Mouse (Mus musculus) bone marrow, adult 2 months (tissue): Measurements from ENCODE around the gene Iqcg.

Experiments
- CTCF ChIP-seq: fragments of 200-500 bp; IDR thresholded peaks from 2 replicates; pipeline ENCODE4 v1.5.1; 2011; ENCODE audit warnings: low read length, control low read depth; ENCODE audit not compliant: control insufficient read depth, insufficient read depth
- POLR2A ChIP-seq: fragments of 200-500 bp; IDR thresholded peaks from 2 replicates; pipeline ENCODE4 v1.6.1; 2011; ENCODE audit warnings: low read depth, mild to moderate bottlenecking, control low read depth, low read length, borderline replicate concordance; ENCODE audit not compliant: control insufficient read depth

DNA sequence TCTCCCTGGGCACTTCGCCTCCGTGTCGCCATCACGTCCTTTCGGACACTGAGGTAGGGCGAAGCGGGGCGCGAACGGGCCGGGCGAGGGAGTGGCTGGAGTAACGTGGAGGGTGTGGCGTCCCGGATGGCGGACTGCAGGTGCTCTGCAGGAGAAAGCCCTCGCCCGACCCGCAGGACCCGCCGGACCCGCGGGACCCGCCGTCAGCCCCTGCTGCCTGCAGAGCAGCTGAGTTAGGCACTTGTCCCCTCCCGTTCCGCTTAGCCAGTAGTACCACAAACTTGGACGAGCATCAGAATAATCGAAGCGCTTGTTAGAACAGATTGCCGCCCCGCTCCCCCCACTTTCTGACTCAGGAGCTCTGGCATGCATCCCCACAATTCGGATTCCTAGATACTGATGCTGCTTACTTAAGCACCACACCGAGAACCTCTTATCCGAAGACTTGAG is 6.7 kb upstream of the Iqcg start:
- no peak for TF ChIP-seq CTCF
- TF ChIP-seq POLR2A = no peak
